Mouse (Mus musculus) testis, adult 2 months (tissue): ENCODE data around the gene Nsg2.

Experiments used
- CTCF ChIP-seq: fragments of 200-500 bp; IDR thresholded peaks from 2 replicates; pipeline ENCODE4 v1.5.1; 2012; ENCODE audit warnings: low read depth, mild to moderate bottlenecking, inconsistent platforms, low read length, moderate library complexity; ENCODE audit not compliant: control insufficient read depth, insufficient read depth, insufficient replicate concordance
- POLR2A ChIP-seq: fragments of 200-500 bp; IDR thresholded peaks from 2 replicates; pipeline ENCODE4 v1.6.1; 2012; ENCODE audit warnings: low read depth, mild to moderate bottlenecking, inconsistent platforms, low read length, moderate library complexity; ENCODE audit not compliant: control insufficient read depth

- TF ChIP-seq CTCF = no peak
- no peak for TF ChIP-seq POLR2A
Observed at GRCm38 (mm10) chr11:32101059-32101632, 100.9 kb downstream of the Nsg2 start.
